Mouse (Mus musculus): Measurements from ENCODE around the gene Pcdh15.

GRCm38 (mm10) chr10:74387538-74388499 is 1288.7 kb downstream of the Pcdh15 start:
- no peak for TF ChIP-seq GATA1 (IDR thresholded peaks at IDR 0.05; ENCODE audit: borderline replicate concordance, low read length)
- TF ChIP-seq FLI1 (IDR thresholded peaks at IDR 0.05; ENCODE audit: low read length): no peak
